Mouse (Mus musculus): ENCODE measurements at regions not wholly inside any gene's neighbourhood (a gene's known extent, or its start where the extent isn't known, plus 50 kb on each side); places are given as distances from the start of the nearest gene placed in this dataset.

DNA sequence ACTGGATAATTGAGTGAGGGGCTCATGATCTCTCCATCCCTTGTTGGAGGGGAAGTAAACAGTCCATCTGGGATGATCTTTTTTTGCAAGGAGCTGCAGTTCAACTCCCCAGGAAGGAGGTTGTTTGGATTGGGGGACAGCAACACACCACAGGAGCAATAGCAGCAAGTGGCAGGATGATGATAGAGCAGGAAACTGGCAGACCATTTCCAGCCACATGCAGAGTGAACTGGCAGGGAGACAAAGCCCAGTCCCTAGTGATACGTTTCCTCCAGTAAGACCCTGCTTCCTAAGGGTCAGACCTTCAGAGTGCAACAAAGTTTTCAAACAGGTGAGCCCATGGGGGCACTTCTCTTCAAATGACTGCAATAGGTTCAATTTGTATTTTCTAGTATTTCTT lies 91.2 kb downstream of the Arrdc3 start:
- H3K4me1 ChIP-seq (ENCODE audit: control insufficient read depth, insufficient read depth, low read length): no peaks in the 10 kb centered on the region; the same call in 1 of the 2 replicates
- no peak for DNase-seq
- no peaks in the 10 kb centered on the region for H3K27me3 ChIP-seq (ENCODE audit: control insufficient read depth, insufficient read depth, low read length)
- H3K4me3 ChIP-seq (replicated peaks; ENCODE audit: insufficient read depth, low read depth, low read length): no peak overlapping the region
- H3K27ac ChIP-seq (ENCODE audit: insufficient read depth, low read length): no peak overlapping the region
- 21% methylated on average over 1 of the region's 1 CpGs for WGBS
- TF ChIP-seq POLR2A (IDR thresholded peaks at IDR 0.05; ENCODE audit: borderline replicate concordance, insufficient read depth, low read length): no peak
- no peak for TF ChIP-seq CTCF (IDR thresholded peaks at IDR 0.05; ENCODE audit: borderline replicate concordance, insufficient read depth, low read depth, low read length)

DNA sequence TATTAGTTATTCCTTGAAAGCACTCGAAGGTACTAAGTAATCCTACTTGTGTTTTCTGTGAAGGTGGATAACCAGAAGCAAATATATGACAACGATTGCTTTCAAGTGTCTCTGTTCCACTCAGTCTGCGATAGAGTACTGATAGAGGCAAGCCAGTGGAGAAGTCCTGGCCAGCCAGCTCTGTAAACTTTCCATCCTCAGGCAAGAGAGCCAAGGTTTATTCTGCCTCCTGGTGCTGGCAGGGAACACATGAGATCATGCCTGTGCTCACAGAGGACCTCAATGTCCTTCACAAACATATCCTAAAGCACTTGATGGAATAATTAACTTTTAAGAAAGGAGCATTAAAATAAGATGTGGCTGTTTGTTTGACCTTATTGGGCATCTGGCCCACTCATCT lies 94.1 kb downstream of the Arrdc3 start:
- no peaks in the 10 kb centered on the region for H3K27me3 ChIP-seq (ENCODE audit: control insufficient read depth, insufficient read depth, low read length)
- TF ChIP-seq POLR2A (IDR thresholded peaks at IDR 0.05; ENCODE audit: borderline replicate concordance, insufficient read depth, low read length) (no peak), CTCF (IDR thresholded peaks at IDR 0.05; ENCODE audit: borderline replicate concordance, insufficient read depth, low read depth, low read length) (no peak)
- no peak for DNase-seq

DNA sequence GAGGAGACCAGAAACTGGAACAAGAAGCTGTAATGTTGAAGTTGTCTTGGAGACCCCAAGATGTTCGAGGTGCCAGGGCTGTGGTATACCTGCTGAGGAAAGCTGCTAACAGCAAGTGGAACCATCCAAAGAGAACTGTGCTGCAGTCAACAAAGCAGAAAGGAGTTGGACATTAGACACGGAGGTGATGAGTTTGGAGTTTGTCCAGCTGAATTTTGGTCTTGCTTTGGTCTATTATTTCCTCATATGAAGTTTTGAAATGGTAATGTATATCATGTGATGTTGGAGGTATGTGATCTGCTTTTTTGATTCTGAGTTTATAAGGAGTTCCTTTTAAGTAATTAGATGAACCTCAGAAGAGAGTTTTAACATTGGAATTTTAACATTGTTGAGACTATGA lies 98.0 kb downstream of the Arrdc3 start:
- 63% methylated on average over 2 of the region's 2 CpGs for WGBS
- H3K27me3 ChIP-seq (ENCODE audit: control insufficient read depth, insufficient read depth, low read length): no peaks in the 10 kb centered on the region
- no peak overlapping the region for H3K27ac ChIP-seq (ENCODE audit: insufficient read depth, low read length)
- TF ChIP-seq POLR2A (IDR thresholded peaks at IDR 0.05; ENCODE audit: borderline replicate concordance, insufficient read depth, low read length): no peak
- no peak overlapping the region for H3K4me3 ChIP-seq (replicated peaks; ENCODE audit: insufficient read depth, low read depth, low read length)
- no peak for DNase-seq
- no peaks in the 10 kb centered on the region for H3K4me1 ChIP-seq (ENCODE audit: control insufficient read depth, insufficient read depth, low read length)

More for the DNA sequence above, 94.1 kb downstream of the Arrdc3 start:
- H3K4me1 ChIP-seq (ENCODE audit: control insufficient read depth, insufficient read depth, low read length): no peaks in the 10 kb centered on the region
- WGBS: 84% methylated on average over 3 of the region's 3 CpGs
- H3K4me3 ChIP-seq (replicated peaks; ENCODE audit: insufficient read depth, low read depth, low read length): no peak overlapping the region
- no peak overlapping the region for H3K27ac ChIP-seq (ENCODE audit: insufficient read depth, low read length)

DNA sequence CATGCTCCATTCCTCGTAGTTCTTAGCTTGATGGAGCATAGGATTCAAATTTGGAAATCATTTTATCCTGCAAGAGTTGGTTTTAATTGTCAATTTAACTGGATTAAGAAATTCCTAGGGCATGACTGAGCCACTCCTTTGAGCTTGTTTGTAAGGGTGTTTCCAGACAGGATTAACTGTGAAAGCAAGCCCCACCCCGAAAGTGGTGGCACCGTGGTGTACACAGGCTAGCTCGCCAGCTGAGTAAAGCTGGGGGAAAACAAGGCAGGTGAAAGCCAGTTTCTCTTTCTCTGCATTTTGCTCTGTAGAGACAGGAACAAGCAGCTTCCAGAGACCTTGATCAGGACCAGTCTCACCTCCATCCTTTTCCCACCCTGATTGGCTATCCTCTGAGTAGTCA lies 103.5 kb downstream of the Arrdc3 start:
- no peak overlapping the region for H3K4me3 ChIP-seq (replicated peaks; ENCODE audit: insufficient read depth, low read depth, low read length)
- no peaks in the 10 kb centered on the region for H3K4me1 ChIP-seq (ENCODE audit: control insufficient read depth, insufficient read depth, low read length)
- H3K27me3 ChIP-seq (ENCODE audit: control insufficient read depth, insufficient read depth, low read length): no peaks in the 10 kb centered on the region
- no peak overlapping the region for H3K27ac ChIP-seq (ENCODE audit: insufficient read depth, low read length)
- 63% methylated on average over 4 of the region's 4 CpGs for WGBS
- TF ChIP-seq CTCF (IDR thresholded peaks at IDR 0.05; ENCODE audit: borderline replicate concordance, insufficient read depth, low read depth, low read length): no peak
- TF ChIP-seq POLR2A (IDR thresholded peaks at IDR 0.05; ENCODE audit: borderline replicate concordance, insufficient read depth, low read length): no peak
- no peak for DNase-seq

DNA sequence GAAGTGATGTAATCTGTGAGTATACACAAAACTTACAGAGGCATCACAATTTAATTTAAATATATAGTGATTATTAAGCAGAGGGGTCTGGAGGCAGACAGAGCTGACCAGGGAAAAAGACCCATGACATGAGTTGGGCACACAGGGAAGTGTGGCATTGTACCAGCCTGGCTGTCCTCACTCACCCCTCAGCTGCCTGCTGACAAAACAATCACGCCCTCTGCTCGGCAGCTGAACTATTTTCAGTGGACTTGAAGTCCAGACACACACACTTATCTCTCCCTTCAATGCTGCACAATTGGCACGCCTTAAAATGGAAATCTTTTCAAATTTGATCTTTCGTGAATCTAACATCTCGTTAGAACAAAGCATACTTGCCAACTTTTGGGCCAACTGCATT lies 106.6 kb downstream of the Arrdc3 start:
- H3K27me3 ChIP-seq (ENCODE audit: control insufficient read depth, insufficient read depth, low read length): no peaks in the 10 kb centered on the region
- no peak for TF ChIP-seq POLR2A (IDR thresholded peaks at IDR 0.05; ENCODE audit: borderline replicate concordance, insufficient read depth, low read length)
- no peak for TF ChIP-seq CTCF (IDR thresholded peaks at IDR 0.05; ENCODE audit: borderline replicate concordance, insufficient read depth, low read depth, low read length)
- H3K27ac ChIP-seq (ENCODE audit: insufficient read depth, low read length): no peak overlapping the region
- no peaks in the 10 kb centered on the region for H3K4me1 ChIP-seq (ENCODE audit: control insufficient read depth, insufficient read depth, low read length)
- no peak for DNase-seq
- H3K4me3 ChIP-seq (replicated peaks; ENCODE audit: insufficient read depth, low read depth, low read length): no peak overlapping the region
- WGBS: 56% methylated on average over 5 of the region's 5 CpGs

DNA sequence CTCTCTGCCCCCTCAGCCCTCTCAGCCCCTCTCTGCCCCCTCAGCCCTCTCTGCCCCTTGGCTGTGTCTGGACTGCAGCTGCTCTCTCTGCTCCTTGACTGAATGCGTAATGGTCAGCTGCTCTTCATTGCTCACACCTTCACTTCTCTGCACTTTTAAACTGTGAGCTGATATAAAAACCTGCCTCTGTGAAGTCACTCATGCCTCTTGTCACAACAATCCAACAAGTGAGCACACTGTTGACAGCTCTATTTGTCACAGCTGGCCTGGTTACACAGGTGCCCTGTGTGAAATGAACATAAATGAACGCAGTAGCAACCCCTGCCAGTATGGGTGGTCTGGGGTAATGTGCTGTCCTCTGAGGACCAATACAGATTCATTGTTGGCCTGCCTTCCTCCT lies 109.2 kb downstream of the Arrdc3 start:
- Histone ChIP-seq H3K27ac (ENCODE audit: insufficient read depth, low read length) (no peak overlapping the region), H3K4me1 (ENCODE audit: control insufficient read depth, insufficient read depth, low read length) (no peaks in the 10 kb centered on the region), H3K27me3 (ENCODE audit: control insufficient read depth, insufficient read depth, low read length) (no peaks in the 10 kb centered on the region), H3K4me3 (replicated peaks; ENCODE audit: insufficient read depth, low read depth, low read length) (no peak overlapping the region)
- WGBS: 68% methylated on average over 2 of the region's 2 CpGs
- TF ChIP-seq POLR2A (IDR thresholded peaks at IDR 0.05; ENCODE audit: borderline replicate concordance, insufficient read depth, low read length) (no peak), CTCF (IDR thresholded peaks at IDR 0.05; ENCODE audit: borderline replicate concordance, insufficient read depth, low read depth, low read length) (no peak)
- DNase-seq: no peak

DNA sequence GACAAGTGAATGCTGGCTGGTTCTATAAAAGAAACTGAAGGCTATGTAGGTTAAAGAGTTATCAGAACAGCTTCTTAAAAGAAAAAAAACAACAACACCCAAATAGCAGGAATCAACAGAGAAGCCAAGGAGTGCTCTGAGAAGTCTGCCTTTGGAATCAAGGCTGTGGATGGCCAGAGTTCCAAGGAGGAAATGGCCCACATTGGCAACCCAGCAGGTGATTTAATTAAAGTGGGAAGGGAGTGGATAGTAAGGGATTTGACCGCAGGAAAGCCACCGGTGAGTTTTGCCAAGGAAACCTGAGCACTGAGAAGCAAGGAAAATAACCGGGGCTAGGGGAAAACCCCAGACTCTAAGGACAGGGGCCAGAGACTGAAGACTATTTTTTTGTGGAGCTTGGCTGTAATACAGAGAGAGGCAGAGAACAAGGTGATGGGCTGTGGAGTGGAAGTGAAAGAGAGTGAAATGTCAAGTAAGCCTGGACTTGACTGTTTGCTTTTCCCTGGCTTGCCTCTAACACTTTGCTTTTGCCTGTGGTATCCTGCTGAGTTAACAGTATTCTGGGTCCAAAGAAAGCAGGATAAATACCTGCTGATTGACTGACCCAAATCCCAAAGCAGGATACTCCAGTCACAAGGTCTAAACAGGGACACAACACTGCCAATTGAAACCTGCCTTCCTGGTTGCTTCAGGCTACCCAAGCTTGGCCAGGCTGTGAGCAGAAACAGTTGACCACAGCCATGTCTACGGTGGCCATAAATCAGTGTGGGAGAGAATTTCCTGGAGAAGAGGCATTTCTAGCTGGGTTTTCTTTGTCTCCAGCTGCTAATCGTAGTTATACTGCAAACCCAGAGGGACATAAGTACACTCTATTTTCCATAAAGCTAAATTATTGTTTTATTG lies 125.9 kb downstream of the Arrdc3 start:
- peak; percentile 37 to 59 for DNase-seq
- H3K4me1 ChIP-seq (ENCODE audit: control insufficient read depth, insufficient read depth, low read length): peaks cover 2% of the 10 kb centered on the region; the same call in 1 of the 2 replicates
- WGBS: 19% methylated on average over 5 of the region's 5 CpGs
- no peak overlapping the region for H3K27ac ChIP-seq (ENCODE audit: insufficient read depth, low read length)
- no peak for TF ChIP-seq CTCF (IDR thresholded peaks at IDR 0.05; ENCODE audit: borderline replicate concordance, insufficient read depth, low read depth, low read length)
- no peak for TF ChIP-seq POLR2A (IDR thresholded peaks at IDR 0.05; ENCODE audit: borderline replicate concordance, insufficient read depth, low read length)
- H3K27me3 ChIP-seq (ENCODE audit: control insufficient read depth, insufficient read depth, low read length): no peaks in the 10 kb centered on the region
- no peak overlapping the region for H3K4me3 ChIP-seq (replicated peaks; ENCODE audit: insufficient read depth, low read depth, low read length)

DNA sequence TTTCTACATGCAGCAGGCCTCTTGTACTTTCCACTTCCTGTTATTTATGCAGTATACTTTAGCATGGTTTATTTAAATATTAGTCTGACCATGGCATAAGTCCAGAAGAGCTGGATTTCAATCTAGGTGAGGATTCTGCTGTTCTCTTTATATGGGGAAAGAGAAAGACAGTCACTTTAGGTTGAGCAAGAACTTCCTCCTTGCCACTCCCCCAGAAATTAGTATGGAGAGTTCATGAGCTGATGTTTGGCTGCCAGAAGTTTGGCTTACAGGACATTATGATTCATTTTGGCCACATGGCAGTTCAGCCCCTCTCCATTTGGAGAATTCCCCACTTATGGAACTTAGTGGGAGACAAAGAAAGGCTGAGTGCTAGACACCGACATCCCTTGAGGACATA lies 130.8 kb downstream of the Arrdc3 start:
- DNase-seq: no peak
- Histone ChIP-seq H3K4me1 (ENCODE audit: control insufficient read depth, insufficient read depth, low read length) (peaks cover 2% of the 10 kb centered on the region; the same call in 1 of the 2 replicates), H3K27me3 (ENCODE audit: control insufficient read depth, insufficient read depth, low read length) (no peaks in the 10 kb centered on the region), H3K4me3 (replicated peaks; ENCODE audit: insufficient read depth, low read depth, low read length) (no peak overlapping the region), H3K27ac (ENCODE audit: insufficient read depth, low read length) (no peak overlapping the region)
- no peak for TF ChIP-seq POLR2A (IDR thresholded peaks at IDR 0.05; ENCODE audit: borderline replicate concordance, insufficient read depth, low read length)
- TF ChIP-seq CTCF (IDR thresholded peaks at IDR 0.05; ENCODE audit: borderline replicate concordance, insufficient read depth, low read depth, low read length): no peak
- WGBS: 88% methylated on average over 1 of the region's 1 CpGs

Data from cerebellum, adult 2 months (tissue).